Mouse (Mus musculus) MEL (cell line): Measurements from ENCODE around the gene Olfr221. TPM values are rescaled to one million over a fixed set of nuclear protein-coding genes. Genes with fewer than 3 reads are reported as not detected.
A peak's percentile ranks its signal among the peaks of the same experiment; 100 is the strongest.
"Not testable (repeated sequence)": the region's sequence is repeated elsewhere in the genome, so short reads cannot be mapped to it uniquely, and the experiment has no call there.

Experiments used
- DNase-seq: peaks from one replicate; pipeline ENCODE4 v3.0.0; 2011; ENCODE audit warnings: low read depth, low spot score
- H3K27ac ChIP-seq: 2 replicates; pipeline ENCODE4 v1.5.1; 2012; ENCODE audit warnings: low read depth, mild to moderate bottlenecking, control low read depth, low read length, moderate library complexity; ENCODE audit not compliant: control insufficient read depth
- H3K27me3 ChIP-seq, 2 experiments: fragments of 150-350 bp in 1 of 2; sonication (generic) in 1 of 2; 2 replicates each; pipeline ENCODE4 v1.6.1; 2012; ENCODE audit warnings: low read length in 2 of 2, mild to moderate bottlenecking in 2 of 2, improper control_type of control experiment in 1 of 2, moderate library complexity in 1 of 2; ENCODE audit not compliant: insufficient read depth in 2 of 2, control insufficient read depth in 1 of 2
- H3K36me3 ChIP-seq, 2 experiments: 2 replicates each; pipeline ENCODE4 v1.6.1; 2012 to 2014; ENCODE audit warnings: low read length in 2 of 2, improper control_type of control experiment in 1 of 2, inconsistent platforms in 1 of 2, mild to moderate bottlenecking in 1 of 2; ENCODE audit not compliant: insufficient read depth in 2 of 2, control insufficient read depth in 1 of 2
- H3K4me1 ChIP-seq, 2 experiments: fragments of 150-350 bp in 1 of 2; sonication (generic) in 1 of 2; 2 replicates each; pipeline ENCODE4 v1.6.1; 2012; ENCODE audit warnings: low read length in 2 of 2, improper control_type of control experiment in 1 of 2, mild to moderate bottlenecking in 1 of 2; ENCODE audit not compliant: insufficient read depth in 2 of 2, control insufficient read depth in 1 of 2
- H3K4me3 ChIP-seq, 2 experiments: fragments of 150-350 bp in 1 of 2; sonication (generic) in 1 of 2; 2 replicates each; pipeline ENCODE4 v1.5.1; 2012; ENCODE audit warnings: low read depth in 2 of 2, low read length in 2 of 2, mild to moderate bottlenecking in 2 of 2, moderate library complexity in 2 of 2, control low read depth in 1 of 2, improper control_type of control experiment in 1 of 2; ENCODE audit not compliant: control insufficient read depth in 1 of 2, insufficient read depth in 1 of 2
- H3K79me2 ChIP-seq: 2 replicates; pipeline ENCODE4 v1.6.1; 2012; ENCODE audit warnings: mild to moderate bottlenecking, low read length, moderate library complexity; ENCODE audit not compliant: control insufficient read depth, poor library complexity, insufficient read depth
- H3K9ac ChIP-seq: 2 replicates; pipeline ENCODE4 v1.6.1; 2012; ENCODE audit warnings: low read depth, mild to moderate bottlenecking, control low read depth, low read length, moderate library complexity; ENCODE audit not compliant: control insufficient read depth, poor library complexity, severe bottlenecking
- H3K9me3 ChIP-seq: fragments of 150-350 bp; sonication (generic); replicated peaks from 2 replicates; pipeline ENCODE4 v1.6.1; 2012; ENCODE audit warnings: mild to moderate bottlenecking, low read length, improper control_type of control experiment, moderate library complexity; ENCODE audit not compliant: insufficient read depth
- BHLHE40 ChIP-seq: IDR thresholded peaks from 2 replicates; pipeline ENCODE4 v1.6.1; 2012; ENCODE audit warnings: low read depth, mild to moderate bottlenecking, inconsistent platforms, low read length, improper control_type of control experiment, borderline replicate concordance
- CTCF ChIP-seq, 3 experiments: IDR thresholded peaks in 2 of 3; conservative IDR thresholded peaks in 1 of 3; 2 replicates each; pipeline ENCODE4 v1.5.1; 2011 to 2012; ENCODE audit warnings: low read length in 3 of 3, low read depth in 2 of 3, mild to moderate bottlenecking in 2 of 3, improper control_type of control experiment in 1 of 3, inconsistent platforms in 1 of 3, mixed read lengths in 1 of 3, moderate library complexity in 1 of 3; ENCODE audit not compliant: control insufficient read depth in 1 of 3, insufficient read depth in 1 of 3, poor library complexity in 1 of 3, severe bottlenecking in 1 of 3
- EP300 ChIP-seq, 2 experiments: IDR thresholded peaks; 2 replicates each; pipeline ENCODE4 v1.6.1; 2011; ENCODE audit warnings: improper control_type of control experiment in 2 of 2, low read length in 2 of 2, low read depth in 1 of 2, mild to moderate bottlenecking in 1 of 2
- GABPA ChIP-seq: IDR thresholded peaks from 2 replicates; pipeline ENCODE4 v1.6.1; 2012; ENCODE audit warnings: low read depth, mild to moderate bottlenecking, inconsistent platforms, low read length, improper control_type of control experiment, moderate library complexity
- MYC ChIP-seq: IDR thresholded peaks from 2 replicates; pipeline ENCODE4 v1.6.1; 2011; ENCODE audit warnings: low read depth, mild to moderate bottlenecking, low read length, improper control_type of control experiment, moderate library complexity
- POLR2A ChIP-seq, 2 experiments: IDR thresholded peaks; 2 replicates each; pipeline ENCODE4 v1.6.1; 2011 to 2012; ENCODE audit warnings: low read length in 2 of 2, mild to moderate bottlenecking in 2 of 2, control low read depth in 1 of 2, improper control_type of control experiment in 1 of 2, low read depth in 1 of 2, moderate library complexity in 1 of 2; ENCODE audit not compliant: control insufficient read depth in 1 of 2, insufficient read depth in 1 of 2, poor library complexity in 1 of 2
- POLR2AphosphoS2 ChIP-seq: IDR thresholded peaks from 2 replicates; pipeline ENCODE4 v1.6.1; 2011; ENCODE audit warnings: low read length, improper control_type of control experiment
- POLR2AphosphoS5 ChIP-seq: IDR thresholded peaks from 2 replicates; pipeline ENCODE4 v1.6.1; 2012; ENCODE audit warnings: low read depth, borderline replicate concordance, mild to moderate bottlenecking, inconsistent platforms, low read length, moderate library complexity, mixed read lengths
- RAD21 ChIP-seq: IDR thresholded peaks from 2 replicates; pipeline ENCODE4 v1.6.1; 2011; ENCODE audit warnings: mild to moderate bottlenecking, low read depth, low read length, improper control_type of control experiment
- SIN3A ChIP-seq: IDR thresholded peaks from 2 replicates; pipeline ENCODE4 v1.6.1; 2012; ENCODE audit warnings: low read length, improper control_type of control experiment, inconsistent platforms
- TAL1 ChIP-seq: IDR thresholded peaks from 2 replicates; pipeline ENCODE4 v1.6.1; 2012; ENCODE audit warnings: mild to moderate bottlenecking, inconsistent platforms, low read length, moderate library complexity, mixed read lengths
- TBP ChIP-seq: IDR thresholded peaks from 2 replicates; pipeline ENCODE4 v1.8.0; 2011; ENCODE audit warnings: low read depth, low read length, improper control_type of control experiment
- TCF12 ChIP-seq: IDR thresholded peaks from 2 replicates; pipeline ENCODE4 v1.6.1; 2014; ENCODE audit warnings: low read depth, mild to moderate bottlenecking, inconsistent platforms, low read length, improper control_type of control experiment, moderate library complexity
- UBTF ChIP-seq: IDR thresholded peaks from 2 replicates; pipeline ENCODE4 v1.6.1; 2012; ENCODE audit warnings: low read depth, mild to moderate bottlenecking, inconsistent platforms, low read length, improper control_type of control experiment, moderate library complexity, borderline replicate concordance; ENCODE audit not compliant: insufficient read depth
- ZC3H11A ChIP-seq: IDR thresholded peaks from 2 replicates; pipeline ENCODE4 v1.6.1; 2012; ENCODE audit warnings: low read depth, mild to moderate bottlenecking, inconsistent platforms, low read length, improper control_type of control experiment
- ZKSCAN1 ChIP-seq: IDR thresholded peaks from 2 replicates; pipeline ENCODE4 v1.6.1; 2012; ENCODE audit warnings: low read depth, mild to moderate bottlenecking, inconsistent platforms, low read length, improper control_type of control experiment, moderate library complexity
- ZNF384 ChIP-seq: IDR thresholded peaks from 2 replicates; pipeline ENCODE4 v1.6.1; 2012; ENCODE audit warnings: low read depth, mild to moderate bottlenecking, inconsistent platforms, low read length, improper control_type of control experiment
- polyA plus RNA-seq, 2 experiments: library from polyadenylated mRNA; stranded (reverse) in 1 of 2; unstranded in 1 of 2; fragments of >175 nt in 1 of 2; fragments of >200 nt in 1 of 2; gene quantifications; 2 replicates each; pipeline versions ENCODE4 v1.2.1 to v1.2.4; 2012; ENCODE audit warnings: low replicate concordance in 2 of 2, low read depth in 1 of 2; ENCODE audit not compliant: insufficient read length in 2 of 2, insufficient read depth in 1 of 2, missing spikeins in 1 of 2
- total RNA-seq: library from RNA; depleted of rRNA; stranded (reverse); fragments of 300-350 nt; gene quantifications from 2 replicates; pipeline ENCODE4 v1.2.3, GENCODE M21; 2012; rRNA removed

The Olfr221 gene
- total RNA-seq (not detected in 2 replicates), polyA plus RNA-seq (not detected)

DNA sequence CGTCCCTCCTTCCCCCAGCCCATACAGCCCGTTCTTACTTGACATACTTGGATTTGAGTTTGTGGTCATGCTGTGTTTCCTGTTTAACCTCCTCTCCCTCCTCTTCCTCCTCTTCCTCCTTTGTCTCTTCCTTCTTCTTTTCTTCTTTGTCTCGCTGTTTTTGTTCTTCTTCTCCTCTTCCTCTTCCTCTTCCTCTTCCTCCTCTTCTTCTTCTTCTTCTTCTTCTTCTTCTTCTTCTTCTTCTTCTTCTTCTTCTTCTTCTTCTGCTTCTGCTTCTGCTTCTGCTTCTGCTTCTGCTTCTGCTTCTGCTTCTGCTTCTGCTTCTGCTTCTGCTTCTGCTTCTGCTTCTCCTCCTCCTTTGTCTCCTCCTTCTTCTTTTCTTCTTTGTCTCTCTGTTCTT lies at the start of gene Olfr221:
TSS of gene Olfr221 (minus strand) at position 101 of the 400 bp plus-strand sequence.
- H3K79me2 ChIP-seq, H3K27me3 ChIP-seq, DNase-seq, H3K9me3 ChIP-seq, H3K27ac ChIP-seq: not testable (repeated sequence)
- Histone ChIP-seq H3K4me3 (peak within 1 kb of the TSS in 1 of 2 experiments; percentile 48; a peak in 2 of 4 replicates), H3K36me3 (peaks cover 0 to 22% of the 10 kb centered on the region in 2 experiments; a peak in 2 of 4 replicates)
- TF ChIP-seq EP300 (IDR thresholded peaks at IDR 0.05; ENCODE audit: low read depth in 1 of 2, low read length in 2 of 2) (peak in 1 of 2 experiments; percentile 43; a peak in 1 of 4 replicates), TBP (0 out of 2 replicates have a peak, but pooled peaks have one; percentile 0), MYC (0 out of 2 replicates have a peak, but pooled peaks have one; percentile 16)
- TF ChIP-seq, all 39 proteins: peak for 3; not testable (repeated sequence) for 36
- H3K9ac ChIP-seq: not testable (repeated sequence)
- H3K4me1 ChIP-seq: peaks cover 9 to 30% of the 10 kb centered on the region in 2 experiments

DNA sequence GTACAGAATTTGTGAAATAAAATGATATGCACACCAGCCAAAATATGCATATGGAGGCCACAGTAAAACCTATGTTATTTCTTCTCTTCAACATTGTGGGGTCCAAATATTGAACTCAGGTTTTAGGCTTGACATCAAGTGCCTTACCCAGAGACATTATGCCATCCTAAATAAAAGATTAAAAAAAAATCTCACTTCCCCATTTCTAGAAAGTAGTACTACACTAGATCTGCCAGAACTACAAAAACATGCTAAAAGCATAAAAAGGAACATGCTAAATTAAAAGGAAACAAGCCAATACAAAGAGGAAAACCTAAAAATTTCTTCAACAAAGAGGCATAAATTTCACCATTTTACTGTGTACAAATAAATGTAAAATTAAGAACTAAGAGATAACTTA lies 40.8 kb upstream of the Olfr221 start:
- Histone ChIP-seq H3K9ac (no peak overlapping the region), H3K27me3 (no peaks in the 10 kb centered on the region), H3K9me3 (no peaks in the 10 kb centered on the region), H3K79me2 (peaks cover 6% of the 10 kb centered on the region; the same call in 1 of the 2 replicates), H3K4me1 (peaks cover 0 to 4% of the 10 kb centered on the region in 2 experiments; a peak in 2 of 4 replicates), H3K36me3 (peaks cover 36 to 73% of the 10 kb centered on the region in 2 experiments), H3K4me3 (no peak overlapping the region), H3K27ac (no peak overlapping the region)
- TF ChIP-seq RAD21 (no peak), ZNF384 (peak; percentile 84)
- no peak for DNase-seq

DNA sequence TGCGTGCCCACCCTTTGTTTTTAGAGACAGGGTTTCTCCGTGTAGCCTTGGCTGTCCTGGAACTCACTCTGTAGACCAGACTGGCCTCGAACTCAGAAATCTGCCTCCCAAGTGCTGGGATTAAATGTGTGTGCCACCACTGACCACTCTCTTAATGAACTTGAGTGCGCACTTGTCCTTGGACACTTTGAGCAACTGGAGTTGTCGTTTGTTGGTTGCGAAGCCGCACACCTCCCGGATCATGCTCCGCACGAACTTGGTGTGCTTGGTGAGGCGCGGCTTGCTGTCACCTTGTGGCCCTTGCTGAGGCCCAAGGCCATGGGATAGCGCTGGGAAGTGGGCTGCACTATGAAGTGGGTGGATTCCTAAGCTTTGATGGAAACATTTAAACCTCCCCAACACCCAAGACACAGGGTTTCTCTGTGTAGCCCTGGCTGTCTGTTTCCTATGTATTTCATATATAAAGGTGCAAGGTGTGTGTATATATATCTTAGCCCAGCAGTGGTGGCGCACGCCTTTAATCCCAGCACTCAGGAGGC lies 29.4 kb upstream of the Olfr221 start:
- no peak overlapping the region for H3K27ac ChIP-seq
- peaks cover 2 to 15% of the 10 kb centered on the region in 2 experiments for H3K36me3 ChIP-seq
- no peak overlapping the region for H3K4me3 ChIP-seq
- DNase-seq: no peak
- H3K9ac ChIP-seq: no peak overlapping the region
- no peaks in the 10 kb centered on the region for H3K27me3 ChIP-seq
- no peaks in the 10 kb centered on the region for H3K9me3 ChIP-seq
- no peaks in the 10 kb centered on the region for H3K4me1 ChIP-seq
- H3K79me2 ChIP-seq: no peaks in the 10 kb centered on the region
- TF ChIP-seq POLR2AphosphoS2 (no peak), ZC3H11A (no peak), EP300 (IDR thresholded peaks at IDR 0.05; ENCODE audit: low read depth in 1 of 2, low read length in 2 of 2) (no peak), UBTF (no peak), GABPA (no peak), TAL1 (no peak), ZKSCAN1 (no peak), TCF12 (no peak), POLR2AphosphoS5 (no peak), BHLHE40 (no peak), SIN3A (no peak), POLR2A (IDR thresholded peaks at IDR 0.05; ENCODE audit: control insufficient read depth in 1 of 2, insufficient read depth in 1 of 2, low read depth in 1 of 2, low read length in 2 of 2, poor library complexity in 1 of 2) (no peak; a peak in 1 of 4 replicates), CTCF (IDR thresholded peaks at IDR 0.05 in 2 of 3, conservative IDR thresholded peaks at IDR 0.05 in 1 of 3; ENCODE audit: control insufficient read depth in 1 of 3, insufficient read depth in 1 of 3, low read depth in 2 of 3, low read length in 3 of 3, poor library complexity in 1 of 3, severe bottlenecking in 1 of 3) (no peak), TBP (no peak)
- TF ChIP-seq, all 39 proteins: peak for 0
